Mouse (Mus musculus): ENCODE results near the gene Gm7995.
"Not testable (repeated sequence)": the region's sequence is repeated elsewhere in the genome, so short reads cannot be mapped to it uniquely, and the experiment has no call there.

The Gm7995 gene

DNA sequence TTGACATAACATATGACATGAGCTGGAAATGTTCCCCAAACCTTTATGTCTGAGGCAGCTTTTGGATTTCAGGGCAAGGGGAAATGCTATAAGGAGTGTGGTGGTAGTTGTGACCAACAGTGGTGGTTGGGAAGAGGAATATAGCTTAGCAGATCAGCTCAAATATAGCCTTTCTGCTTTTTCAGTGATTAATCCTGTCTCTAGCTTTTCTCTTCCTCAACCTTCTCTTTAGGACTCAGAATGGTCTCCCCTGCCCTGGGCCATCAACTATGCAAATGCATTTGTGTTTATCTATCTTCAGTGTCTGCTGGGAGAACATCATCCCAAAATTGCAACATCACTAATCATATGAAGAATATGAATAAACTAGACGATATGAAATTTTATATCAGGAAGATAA is at the start of gene Gm7995:
Gene Gm7995 (plus strand): TSS at position 301 of the 400 bp plus-strand sequence.
- not testable (repeated sequence) for DNase-seq

DNA sequence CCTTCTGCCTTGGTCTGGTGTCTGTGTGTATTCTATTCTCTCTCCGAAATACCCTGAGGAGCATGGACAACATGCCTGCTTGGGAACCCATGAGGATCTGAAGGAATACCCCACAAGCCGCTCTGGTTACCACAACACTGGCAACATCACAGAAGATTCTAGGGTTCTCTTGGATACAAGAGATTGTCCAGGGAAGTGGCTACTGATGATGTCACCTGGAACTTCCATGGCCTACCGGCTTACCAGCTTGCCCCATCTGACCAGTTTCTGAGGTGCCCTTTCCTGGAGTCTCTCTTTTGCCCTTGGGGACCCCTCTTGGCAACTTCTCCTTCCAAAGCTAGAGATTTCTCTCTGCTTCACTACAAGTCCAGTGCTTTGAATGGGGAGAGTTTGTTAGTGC is 12.8 kb upstream of the Gm7995 start, which contains the start of gene Gm9611:
Gene Gm9611 (minus strand): TSS at position 101 of the 400 bp plus-strand sequence.
- not testable (repeated sequence) for DNase-seq
